Mouse (Mus musculus): ENCODE data around the gene Bmp2k. TPM values are rescaled to one million over a fixed set of nuclear protein-coding genes. Genes with fewer than 3 reads are reported as not detected.
"Not testable (repeated sequence)": the region's sequence is repeated elsewhere in the genome, so short reads cannot be mapped to it uniquely, and the experiment has no call there.

Bmp2k gene
- polyA plus RNA-seq, 1 experiment from 2014 or later, result 31.1 TPM

DNA sequence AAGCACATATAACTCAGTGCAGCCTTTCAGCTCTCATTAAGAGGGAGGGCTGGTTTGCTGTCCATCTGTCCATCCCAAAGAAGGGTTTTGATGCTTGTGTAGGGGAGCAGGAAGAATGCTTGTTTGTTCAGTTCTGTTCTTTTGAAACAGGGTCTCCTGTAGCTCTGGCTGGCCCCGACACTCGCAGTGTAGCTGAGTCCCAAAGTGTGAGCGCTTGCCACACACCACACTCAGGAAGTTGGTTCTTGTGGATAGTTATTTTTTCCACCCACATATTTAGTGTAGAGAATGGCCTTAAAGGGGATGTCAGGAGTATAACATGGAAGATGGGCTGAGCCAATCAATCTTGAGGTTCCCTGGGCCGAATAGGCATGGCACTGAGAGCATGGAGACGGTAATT is 4.1 kb downstream of the Bmp2k start:
- H3K9ac ChIP-seq (ENCODE audit: low read depth, low read length), result peak overlapping the region; percentile 26
- 0 out of 2 replicates have a peak, but pooled peaks cover 3% of the 10 kb centered on the region for H3K36me3 ChIP-seq (ENCODE audit: control insufficient read depth, insufficient read depth, low read length)
- H3K4me1 ChIP-seq (replicated peaks; ENCODE audit: control insufficient read depth, insufficient read depth, low read length), result peaks cover 65% of the 10 kb centered on the region
- no peak for ATAC-seq (replicated peaks; ENCODE audit: low FRiP score)
- no peaks in the 10 kb centered on the region for H3K9me3 ChIP-seq (ENCODE audit: control insufficient read depth, low read length)
- peak overlapping the region; percentile 87 for H3K4me2 ChIP-seq
- no peak for DNase-seq (ENCODE audit: low spot score)
- 73% methylated on average over 5 of the region's 5 CpGs for WGBS
- no peak overlapping the region for H3K27ac ChIP-seq (ENCODE audit: low read depth, low read length)
- peak overlapping the region; percentile 90 for H3K4me3 ChIP-seq (ENCODE audit: low read depth, low read length)
- no peaks in the 10 kb centered on the region for H3K27me3 ChIP-seq (replicated peaks; ENCODE audit: control insufficient read depth, insufficient read depth, low read length)

- peak overlapping the region; percentile 87 for H3K4me2 ChIP-seq
- H3K27me3 ChIP-seq (replicated peaks; ENCODE audit: control insufficient read depth, insufficient read depth, low read length), result no peaks in the 10 kb centered on the region
- 0 out of 2 replicates have a peak overlapping the region, but pooled peaks have one; percentile 3 for H3K9ac ChIP-seq (ENCODE audit: low read depth, low read length)
- H3K9me3 ChIP-seq (ENCODE audit: control insufficient read depth, low read length), result no peaks in the 10 kb centered on the region
- peak overlapping the region; percentile 90 for H3K4me3 ChIP-seq (ENCODE audit: low read depth, low read length)
- peak overlapping the region; percentile 11; the same call in 1 of the 2 replicates for H3K27ac ChIP-seq (ENCODE audit: low read depth, low read length)
- H3K4me1 ChIP-seq (replicated peaks; ENCODE audit: control insufficient read depth, insufficient read depth, low read length), result peaks cover 71% of the 10 kb centered on the region
- DNase-seq (ENCODE audit: low spot score) (no peak), ATAC-seq (replicated peaks; ENCODE audit: low FRiP score) (no peak)
- 0 out of 2 replicates have a peak, but pooled peaks cover 3% of the 10 kb centered on the region for H3K36me3 ChIP-seq (ENCODE audit: control insufficient read depth, insufficient read depth, low read length)
- 57% methylated on average over 5 of the region's 5 CpGs for WGBS
Observed at GRCm38 (mm10) chr5:97002336-97002735, 4.8 kb downstream of the Bmp2k start.

DNA sequence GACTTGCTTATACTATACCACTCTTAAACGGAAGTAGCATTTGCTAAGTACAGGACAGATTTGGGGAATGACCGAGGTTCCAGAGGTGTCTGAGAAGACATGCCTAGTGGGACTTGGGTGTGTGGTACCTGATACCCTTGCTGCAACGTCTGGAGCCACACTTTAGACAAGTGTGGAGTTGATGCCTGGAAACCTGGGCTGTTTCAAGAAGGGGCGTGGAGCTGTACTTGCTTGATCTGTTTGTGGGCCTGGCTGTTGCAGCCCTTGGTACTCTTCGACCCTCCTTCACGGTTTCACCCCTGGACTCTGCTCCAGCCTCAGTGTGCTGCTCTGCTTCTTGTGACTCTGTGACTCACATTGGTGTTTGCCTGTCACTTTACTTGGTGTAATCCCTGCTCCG is 5.4 kb downstream of the Bmp2k start:
- Histone ChIP-seq H3K4me2 (peak overlapping the region; percentile 87), H3K4me3 (ENCODE audit: low read depth, low read length) (peak overlapping the region; percentile 90; the same call in 1 of the 2 replicates), H3K9ac (ENCODE audit: low read depth, low read length) (0 out of 2 replicates have a peak overlapping the region, but pooled peaks have one; percentile 16), H3K36me3 (ENCODE audit: control insufficient read depth, insufficient read depth, low read length) (0 out of 2 replicates have a peak, but pooled peaks cover 3% of the 10 kb centered on the region), H3K4me1 (replicated peaks; ENCODE audit: control insufficient read depth, insufficient read depth, low read length) (peaks cover 74% of the 10 kb centered on the region), H3K27ac (ENCODE audit: low read depth, low read length) (peak overlapping the region; percentile 36; the same call in 1 of the 2 replicates), H3K9me3 (ENCODE audit: control insufficient read depth, low read length) (no peaks in the 10 kb centered on the region), H3K27me3 (replicated peaks; ENCODE audit: control insufficient read depth, insufficient read depth, low read length) (no peaks in the 10 kb centered on the region)
- DNase-seq (ENCODE audit: low spot score), result no peak
- ATAC-seq (replicated peaks; ENCODE audit: low FRiP score), result no peak
- WGBS, result 70% methylated on average over 7 of the region's 7 CpGs

DNA sequence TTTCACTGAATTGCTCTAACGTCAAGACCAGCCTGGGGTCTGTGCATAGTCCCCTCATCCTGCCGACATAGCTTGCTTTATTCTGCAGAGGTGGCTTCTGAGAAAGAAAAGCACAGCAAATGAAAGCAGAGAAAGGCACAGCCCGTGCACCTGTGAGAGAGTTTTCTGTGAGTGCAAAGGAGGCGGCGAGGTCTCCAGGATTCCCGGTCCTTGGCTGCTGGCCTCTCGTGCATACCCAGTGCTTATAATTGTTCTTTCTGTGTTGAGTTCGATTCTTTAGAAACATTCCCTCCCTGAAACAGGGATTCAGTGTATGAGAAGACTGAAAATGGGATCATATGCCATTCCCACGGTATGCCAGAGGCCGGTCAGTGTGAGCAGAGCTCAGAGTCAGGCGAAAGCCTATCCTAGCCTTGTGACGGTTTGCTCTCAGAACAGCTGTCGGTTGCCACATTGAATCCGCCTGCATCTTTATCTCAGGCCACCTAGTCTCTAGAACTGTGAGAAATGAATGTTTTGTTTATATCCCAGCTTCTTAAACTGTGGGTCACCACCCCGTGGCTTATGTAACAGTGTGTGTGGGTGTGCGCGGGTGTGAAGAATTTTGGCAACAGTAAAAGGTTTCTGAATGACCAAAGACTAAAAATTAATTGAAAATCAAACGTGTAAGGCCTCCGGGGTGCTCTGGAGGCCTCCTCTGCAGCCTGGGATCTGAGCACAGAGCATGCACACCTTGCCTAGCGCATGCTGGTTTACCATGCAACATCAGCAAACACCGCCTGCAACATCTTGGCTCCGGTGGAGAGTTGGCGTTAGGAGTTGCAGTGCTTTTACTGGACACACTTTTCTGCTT is 6.9 kb downstream of the Bmp2k start:
- Histone ChIP-seq H3K27ac (ENCODE audit: low read depth, low read length) (peak overlapping the region; percentile 70), H3K36me3 (ENCODE audit: control insufficient read depth, insufficient read depth, low read length) (0 out of 2 replicates have a peak, but pooled peaks cover 3% of the 10 kb centered on the region), H3K9me3 (ENCODE audit: control insufficient read depth, low read length) (no peaks in the 10 kb centered on the region), H3K4me1 (replicated peaks; ENCODE audit: control insufficient read depth, insufficient read depth, low read length) (peaks cover 82% of the 10 kb centered on the region), H3K4me3 (ENCODE audit: low read depth, low read length) (no peak overlapping the region), H3K9ac (ENCODE audit: low read depth, low read length) (0 out of 2 replicates have a peak overlapping the region, but pooled peaks have one; percentile 43), H3K4me2 (peak overlapping the region; percentile 54), H3K27me3 (replicated peaks; ENCODE audit: control insufficient read depth, insufficient read depth, low read length) (no peaks in the 10 kb centered on the region)
- WGBS, result 70% methylated on average over 23 of the region's 23 CpGs
- 0 out of 2 replicates have a peak, but pooled peaks have one; percentile 27 for ATAC-seq (replicated peaks; ENCODE audit: low FRiP score)
- no peak for DNase-seq (ENCODE audit: low spot score)

DNA sequence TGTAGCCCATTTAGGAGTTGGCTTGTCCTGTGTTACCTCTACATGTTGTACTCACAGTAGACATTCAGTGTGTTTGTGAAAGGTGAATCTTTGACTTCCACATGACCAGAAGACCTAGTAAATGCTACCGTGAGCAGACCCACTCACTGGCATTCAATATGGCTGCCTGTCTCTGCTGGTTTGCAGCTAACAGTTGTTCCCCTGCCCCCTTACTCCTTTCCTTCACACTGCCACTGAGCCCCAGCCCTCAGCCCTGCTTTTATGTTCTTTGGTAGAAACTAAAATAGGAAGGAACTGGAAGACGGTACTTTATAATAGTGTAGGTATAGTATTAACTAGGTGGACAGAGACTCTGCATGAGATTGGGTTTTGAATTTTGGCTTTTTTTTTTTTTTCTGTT is 8.4 kb downstream of the Bmp2k start:
- H3K4me3 ChIP-seq (ENCODE audit: low read depth, low read length), result no peak overlapping the region
- 0 out of 2 replicates have a peak, but pooled peaks cover 3% of the 10 kb centered on the region for H3K36me3 ChIP-seq (ENCODE audit: control insufficient read depth, insufficient read depth, low read length)
- H3K27me3 ChIP-seq (replicated peaks; ENCODE audit: control insufficient read depth, insufficient read depth, low read length), result no peaks in the 10 kb centered on the region
- 81% methylated on average over 2 of the region's 2 CpGs for WGBS
- H3K9me3 ChIP-seq (ENCODE audit: control insufficient read depth, low read length), result no peaks in the 10 kb centered on the region
- ATAC-seq (replicated peaks; ENCODE audit: low FRiP score), result no peak
- H3K27ac ChIP-seq (ENCODE audit: low read depth, low read length), result no peak overlapping the region; the same call in 1 of the 2 replicates
- H3K4me1 ChIP-seq (replicated peaks; ENCODE audit: control insufficient read depth, insufficient read depth, low read length), result peaks cover 78% of the 10 kb centered on the region
- DNase-seq (ENCODE audit: low spot score), result no peak
- H3K4me2 ChIP-seq, result peak overlapping the region; percentile 30
- H3K9ac ChIP-seq (ENCODE audit: low read depth, low read length), result no peak overlapping the region

DNA sequence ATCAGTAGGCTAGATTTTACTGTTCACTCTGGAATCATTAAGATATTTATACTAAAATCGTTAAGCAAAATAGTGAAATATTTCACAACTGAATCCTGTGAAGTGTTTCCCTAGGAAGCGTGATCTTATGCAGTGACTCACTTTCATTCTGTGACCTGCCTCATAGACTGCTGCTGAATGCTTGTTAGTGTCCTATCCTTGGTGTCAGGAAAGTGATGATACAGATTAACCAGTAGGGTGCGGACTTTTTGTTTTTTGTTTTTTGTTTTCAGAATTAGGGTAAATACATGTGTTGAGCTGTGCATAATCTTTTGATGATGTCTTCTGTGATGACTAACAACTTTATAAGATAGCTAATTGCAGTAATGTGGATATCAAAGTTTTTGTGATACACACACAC is 9.4 kb downstream of the Bmp2k start:
- Histone ChIP-seq H3K9me3 (ENCODE audit: control insufficient read depth, low read length) (no peaks in the 10 kb centered on the region), H3K27me3 (replicated peaks; ENCODE audit: control insufficient read depth, insufficient read depth, low read length) (no peaks in the 10 kb centered on the region), H3K4me3 (ENCODE audit: low read depth, low read length) (no peak overlapping the region), H3K27ac (ENCODE audit: low read depth, low read length) (peak overlapping the region; percentile 58), H3K4me1 (replicated peaks; ENCODE audit: control insufficient read depth, insufficient read depth, low read length) (peaks cover 74% of the 10 kb centered on the region), H3K36me3 (ENCODE audit: control insufficient read depth, insufficient read depth, low read length) (no peaks in the 10 kb centered on the region), H3K9ac (ENCODE audit: low read depth, low read length) (no peak overlapping the region), H3K4me2 (peak overlapping the region; percentile 57)
- DNase-seq (ENCODE audit: low spot score), result no peak
- ATAC-seq (replicated peaks; ENCODE audit: low FRiP score), result no peak
- 67% methylated on average over 3 of the region's 3 CpGs for WGBS

- no peak overlapping the region for H3K9ac ChIP-seq (ENCODE audit: low read depth, low read length)
- WGBS, result 52% methylated on average over 3 of the region's 3 CpGs
- peaks cover 73% of the 10 kb centered on the region for H3K4me1 ChIP-seq (replicated peaks; ENCODE audit: control insufficient read depth, insufficient read depth, low read length)
- H3K4me2 ChIP-seq, result peak overlapping the region; percentile 57
- no peaks in the 10 kb centered on the region for H3K9me3 ChIP-seq (ENCODE audit: control insufficient read depth, low read length)
- H3K36me3 ChIP-seq (ENCODE audit: control insufficient read depth, insufficient read depth, low read length), result no peaks in the 10 kb centered on the region
- H3K4me3 ChIP-seq (ENCODE audit: low read depth, low read length), result no peak overlapping the region
- no peaks in the 10 kb centered on the region for H3K27me3 ChIP-seq (replicated peaks; ENCODE audit: control insufficient read depth, insufficient read depth, low read length)
- ATAC-seq (replicated peaks; ENCODE audit: low FRiP score), result peak; percentile 85
- H3K27ac ChIP-seq (ENCODE audit: low read depth, low read length), result 0 out of 2 replicates have a peak overlapping the region, but pooled peaks have one; percentile 9
- DNase-seq (ENCODE audit: low spot score), result no peak
Observed at GRCm38 (mm10) chr5:97007496-97007895, 10.0 kb downstream of the Bmp2k start.

DNA sequence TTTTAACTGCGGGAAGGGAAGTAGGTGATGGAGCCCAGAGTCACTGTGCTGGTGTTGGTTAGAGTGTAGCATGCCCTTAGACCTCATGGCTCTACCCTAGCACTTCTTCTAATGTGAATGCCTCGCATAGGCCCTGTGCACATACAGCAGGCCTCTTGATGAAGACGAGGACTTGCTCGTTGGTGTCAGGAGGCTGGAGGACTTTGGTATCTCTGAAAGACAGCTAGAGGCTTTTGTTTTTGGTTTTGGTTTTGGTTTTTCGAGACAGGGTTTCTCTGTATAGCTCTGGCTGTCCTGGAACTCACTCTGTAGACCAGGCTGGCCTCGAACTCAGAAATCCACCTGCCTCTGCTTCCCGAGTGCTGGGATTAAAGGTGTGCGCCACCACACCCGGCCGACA is 11.7 kb downstream of the Bmp2k start:
- not testable (repeated sequence) for DNase-seq (ENCODE audit: low spot score); H3K27me3 ChIP-seq (replicated peaks; ENCODE audit: control insufficient read depth, insufficient read depth, low read length); H3K36me3 ChIP-seq (ENCODE audit: control insufficient read depth, insufficient read depth, low read length); H3K9ac ChIP-seq (ENCODE audit: low read depth, low read length); H3K9me3 ChIP-seq (ENCODE audit: control insufficient read depth, low read length); H3K4me3 ChIP-seq (ENCODE audit: low read depth, low read length); ATAC-seq (replicated peaks; ENCODE audit: low FRiP score)
- Histone ChIP-seq H3K27ac (ENCODE audit: low read depth, low read length) (peak overlapping the region; percentile 59), H3K4me2 (peak overlapping the region; percentile 57), H3K4me1 (replicated peaks; ENCODE audit: control insufficient read depth, insufficient read depth, low read length) (peaks cover 73% of the 10 kb centered on the region)
- WGBS, result 72% methylated on average over 10 of the region's 10 CpGs
